Mouse (Mus musculus): ENCODE measurements around the gene Fam129b. TPM values are rescaled to one million over a fixed set of nuclear protein-coding genes. Genes with fewer than 3 reads are reported as not detected.

Gene Fam129b
- polyA plus RNA-seq, 1 experiment = 90.1 TPM

DNA sequence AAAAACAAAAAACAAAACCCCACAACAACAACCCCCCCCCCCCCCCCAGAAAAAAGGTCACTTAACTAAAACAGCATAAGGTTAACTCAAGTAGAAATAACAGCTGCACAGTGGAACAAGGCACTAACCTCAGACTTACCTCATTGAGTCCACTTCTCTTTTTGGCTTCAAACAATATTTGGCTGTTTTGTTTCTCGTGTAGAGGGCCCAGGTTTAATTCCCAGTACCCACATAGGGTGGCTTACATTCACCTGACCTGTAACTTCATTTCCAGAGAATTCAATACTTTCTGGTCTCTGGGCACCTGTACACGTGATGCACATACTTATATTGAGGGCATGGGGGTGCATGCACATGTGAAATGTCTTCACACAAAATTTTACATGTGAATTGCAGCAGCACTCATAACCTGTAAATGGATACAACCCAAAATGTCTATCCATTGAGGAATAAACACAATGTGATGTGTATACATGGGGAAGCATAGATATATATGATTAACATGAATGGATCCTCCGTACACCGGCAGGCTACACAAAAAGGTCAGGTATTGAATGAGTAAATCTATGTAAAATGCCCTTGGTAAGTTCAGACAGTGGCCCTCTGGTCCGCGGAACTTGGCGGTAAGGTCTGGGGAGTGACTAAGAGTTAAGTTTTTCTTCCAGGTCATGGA, 89.7 kb downstream of the Fam129b start:
- H3K4me1 ChIP-seq (ENCODE audit: control insufficient read depth, insufficient read depth, low read length) = peaks cover 38% of the 10 kb centered on the region
- peak overlapping the region; percentile 97 for H3K27ac ChIP-seq (ENCODE audit: insufficient read depth, low read depth, low read length)
- peak overlapping the region; percentile 80; the same call in 1 of the 2 replicates for H3K4me3 ChIP-seq (ENCODE audit: insufficient read depth, low read length)

DNA sequence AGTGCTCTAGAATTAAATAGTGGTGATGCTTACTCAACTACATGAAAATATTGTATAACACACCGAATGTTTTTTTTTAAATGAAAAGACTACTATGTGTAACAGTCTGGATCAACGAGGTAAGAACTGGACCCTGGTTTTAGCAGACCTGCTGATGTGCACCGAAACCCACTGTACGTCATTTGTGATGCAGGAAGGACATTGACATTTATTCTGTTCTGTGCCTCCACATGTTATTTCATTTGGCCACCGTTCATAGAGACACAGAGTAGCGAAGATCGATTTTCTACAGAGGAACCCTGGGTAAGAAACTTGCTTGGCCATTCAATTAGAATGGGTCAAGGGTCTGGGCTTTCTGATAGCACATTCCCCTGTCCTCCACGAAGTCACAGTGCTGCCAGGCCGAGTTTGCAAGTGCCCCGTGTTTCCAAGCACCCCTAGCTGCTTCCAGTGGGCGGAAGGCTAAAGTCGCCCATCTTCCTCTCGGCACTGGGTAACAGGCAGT, 90.3 kb downstream of the Fam129b start:
- H3K4me3 ChIP-seq (ENCODE audit: insufficient read depth, low read length) = peak overlapping the region; percentile 80
- H3K4me1 ChIP-seq (ENCODE audit: control insufficient read depth, insufficient read depth, low read length) = peaks cover 38% of the 10 kb centered on the region
- no peak for TF ChIP-seq CTCF (IDR thresholded peaks at IDR 0.05; ENCODE audit: low read depth, low read length)
- no peak for TF ChIP-seq POLR2A (IDR thresholded peaks at IDR 0.05; ENCODE audit: borderline replicate concordance, low read depth, low read length)
- peak overlapping the region; percentile 97 for H3K27ac ChIP-seq (ENCODE audit: insufficient read depth, low read depth, low read length)

More for the DNA sequence above, 89.7 kb downstream of the Fam129b start:
- TF ChIP-seq POLR2A (IDR thresholded peaks at IDR 0.05; ENCODE audit: borderline replicate concordance, low read depth, low read length) (no peak), CTCF (IDR thresholded peaks at IDR 0.05; ENCODE audit: low read depth, low read length) (no peak)

DNA sequence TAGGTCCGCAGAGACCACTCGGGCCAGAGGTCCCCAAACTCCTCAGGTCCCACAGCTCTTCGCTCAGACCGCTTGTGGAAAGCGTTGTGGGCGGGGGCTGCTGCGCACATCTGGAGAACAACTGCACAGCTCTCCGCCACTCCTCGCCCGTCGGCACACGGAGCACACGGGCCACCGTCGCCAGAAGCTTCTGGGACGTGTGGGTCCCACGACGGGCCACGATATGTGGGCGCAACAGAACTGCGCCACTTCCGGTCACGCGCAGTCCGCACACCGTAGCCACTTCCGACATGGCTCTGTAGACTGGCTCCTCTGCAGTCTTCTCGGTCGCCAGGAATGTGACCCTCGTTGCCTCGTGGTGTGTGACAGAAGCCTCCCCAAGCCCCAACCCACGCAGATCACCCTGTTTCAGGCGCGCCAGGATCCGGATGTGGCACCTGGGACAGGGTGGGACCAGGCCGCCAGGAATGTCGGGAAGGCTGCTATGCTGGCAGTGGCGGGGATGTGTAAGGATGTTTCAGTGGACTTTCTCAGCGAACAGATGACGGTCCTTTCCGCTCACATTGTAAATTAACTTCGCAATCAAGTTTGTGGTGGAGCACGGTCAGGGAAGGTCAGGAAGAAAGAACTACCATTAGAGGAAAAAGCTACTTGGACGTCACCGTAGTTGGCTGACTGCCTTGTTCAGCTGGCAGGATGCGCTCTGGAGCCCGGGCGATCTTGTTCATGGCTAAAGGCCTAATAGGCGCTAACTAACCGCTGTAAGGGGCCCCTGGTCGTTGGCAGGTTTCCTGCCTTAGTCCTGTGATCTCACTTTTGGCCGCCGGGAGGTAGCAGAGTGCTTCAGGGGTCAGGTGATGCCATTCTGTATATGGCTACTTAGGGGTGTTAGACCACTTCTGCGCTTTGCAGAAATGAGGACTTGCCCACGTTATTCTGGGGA, 91.0 kb downstream of the Fam129b start:
- peak overlapping the region; percentile 80 for H3K4me3 ChIP-seq (ENCODE audit: insufficient read depth, low read length)
- TF ChIP-seq CTCF (IDR thresholded peaks at IDR 0.05; ENCODE audit: low read depth, low read length) (no peak; the same call in 1 of the 2 replicates), POLR2A (IDR thresholded peaks at IDR 0.05; ENCODE audit: borderline replicate concordance, low read depth, low read length) (no peak)
- peaks cover 38% of the 10 kb centered on the region for H3K4me1 ChIP-seq (ENCODE audit: control insufficient read depth, insufficient read depth, low read length)
- peak overlapping the region; percentile 97 for H3K27ac ChIP-seq (ENCODE audit: insufficient read depth, low read depth, low read length)

DNA sequence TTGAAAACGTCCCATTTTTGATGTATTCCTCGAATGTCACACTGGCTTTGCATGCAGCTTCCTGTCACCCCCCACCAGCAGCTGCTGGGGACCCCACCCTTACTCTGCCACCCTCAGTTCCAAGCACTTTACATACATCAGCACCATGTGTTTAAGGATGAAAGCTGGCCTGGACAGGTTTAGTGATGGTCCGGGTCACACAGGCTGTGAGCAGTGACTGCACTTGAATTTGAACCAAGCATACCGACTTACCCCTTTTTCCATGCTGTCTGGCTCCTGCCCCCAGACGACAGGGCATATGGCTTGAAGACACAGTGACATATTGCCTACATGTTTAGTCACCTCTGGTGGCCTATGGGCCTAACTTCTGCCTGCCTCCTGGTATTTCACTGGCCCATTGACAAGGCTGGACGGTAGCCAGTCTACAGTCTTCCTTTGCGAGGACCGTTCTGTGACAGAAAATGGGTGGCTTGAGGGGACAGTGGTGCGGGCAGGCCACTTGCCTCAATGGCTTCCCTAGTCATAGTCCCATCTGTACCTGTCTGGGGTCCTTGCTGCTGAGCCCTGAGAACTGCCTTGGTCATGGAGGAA, 92.2 kb downstream of the Fam129b start:
- H3K27ac ChIP-seq (ENCODE audit: insufficient read depth, low read depth, low read length) = peak overlapping the region; percentile 97
- TF ChIP-seq CTCF (IDR thresholded peaks at IDR 0.05; ENCODE audit: low read depth, low read length) (no peak), POLR2A (IDR thresholded peaks at IDR 0.05; ENCODE audit: borderline replicate concordance, low read depth, low read length) (no peak)
- H3K4me3 ChIP-seq (ENCODE audit: insufficient read depth, low read length) = peak overlapping the region; percentile 80
- peaks cover 38% of the 10 kb centered on the region for H3K4me1 ChIP-seq (ENCODE audit: control insufficient read depth, insufficient read depth, low read length)

DNA sequence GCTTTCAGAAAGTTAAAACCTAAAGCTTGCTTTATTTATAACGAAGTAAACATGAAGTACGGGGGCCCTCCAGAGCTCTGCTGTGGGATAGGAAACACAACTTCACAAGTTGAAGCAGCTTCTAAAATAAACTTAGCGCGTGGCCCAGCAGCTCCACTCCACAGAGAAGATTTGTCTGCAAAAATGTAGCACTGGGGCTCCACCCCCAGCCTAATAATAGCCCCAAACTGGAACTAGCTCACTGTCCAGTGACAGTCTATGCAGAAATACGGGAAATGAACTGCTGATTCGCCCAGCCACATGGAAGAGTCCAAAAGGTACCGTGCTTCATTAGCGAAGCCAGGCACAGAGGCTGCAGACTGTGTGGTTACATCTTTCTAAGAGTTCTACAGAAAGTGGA, 93.4 kb downstream of the Fam129b start:
- peaks cover 35% of the 10 kb centered on the region for H3K4me1 ChIP-seq (ENCODE audit: control insufficient read depth, insufficient read depth, low read length)
- H3K27ac ChIP-seq (ENCODE audit: insufficient read depth, low read depth, low read length) = peak overlapping the region; percentile 97
- H3K4me3 ChIP-seq (ENCODE audit: insufficient read depth, low read length) = peak overlapping the region; percentile 44
- TF ChIP-seq POLR2A (IDR thresholded peaks at IDR 0.05; ENCODE audit: borderline replicate concordance, low read depth, low read length) (no peak), CTCF (IDR thresholded peaks at IDR 0.05; ENCODE audit: low read depth, low read length) (no peak)

DNA sequence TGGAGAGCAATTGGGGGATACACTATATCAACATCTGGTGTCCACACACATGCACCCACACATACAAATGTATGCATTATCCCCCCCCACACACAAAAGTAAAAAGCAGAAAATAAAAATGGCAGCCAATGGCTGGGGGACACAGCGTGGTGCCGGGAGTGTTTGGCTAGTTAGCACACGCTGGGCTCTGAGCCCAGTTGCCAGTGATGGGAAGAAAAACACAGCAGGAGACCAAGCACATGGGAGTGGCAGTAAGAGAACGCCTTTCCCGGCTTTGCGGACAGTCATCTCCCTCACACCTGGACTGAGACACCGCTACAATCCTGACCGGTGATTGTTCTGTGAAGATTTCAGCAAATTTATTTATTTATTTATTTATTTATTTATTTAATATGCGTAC, 95.3 kb downstream of the Fam129b start:
- no peak for TF ChIP-seq POLR2A (IDR thresholded peaks at IDR 0.05; ENCODE audit: borderline replicate concordance, low read depth, low read length)
- TF ChIP-seq CTCF (IDR thresholded peaks at IDR 0.05; ENCODE audit: low read depth, low read length) = no peak
- Histone ChIP-seq H3K4me3 (ENCODE audit: insufficient read depth, low read length) (no peak overlapping the region), H3K4me1 (ENCODE audit: control insufficient read depth, insufficient read depth, low read length) (peaks cover 27% of the 10 kb centered on the region), H3K27ac (ENCODE audit: insufficient read depth, low read depth, low read length) (no peak overlapping the region)

DNA sequence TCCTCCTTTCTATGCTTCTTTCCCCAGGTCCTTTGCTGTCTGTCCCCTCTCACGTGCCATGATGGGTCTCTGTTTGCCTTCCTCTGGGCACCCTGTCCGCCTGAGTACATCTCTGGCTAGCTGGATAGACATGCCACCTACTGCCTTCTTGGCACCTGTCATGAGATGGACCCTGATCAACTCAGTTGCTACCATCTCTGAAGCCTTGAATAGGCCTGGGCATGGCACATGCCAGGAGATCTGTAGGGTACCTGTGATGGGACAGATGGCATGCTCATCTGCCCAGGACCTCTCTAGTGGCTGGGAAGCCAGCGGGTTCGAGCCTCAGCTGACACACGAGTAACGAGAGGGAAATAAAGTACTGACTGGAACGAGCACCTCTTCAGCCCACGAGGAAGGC, 98.3 kb downstream of the Fam129b start:
- TF ChIP-seq POLR2A (IDR thresholded peaks at IDR 0.05; ENCODE audit: borderline replicate concordance, low read depth, low read length) (no peak), CTCF (IDR thresholded peaks at IDR 0.05; ENCODE audit: low read depth, low read length) (no peak)
- Histone ChIP-seq H3K27ac (ENCODE audit: insufficient read depth, low read depth, low read length) (no peak overlapping the region), H3K4me1 (ENCODE audit: control insufficient read depth, insufficient read depth, low read length) (peaks cover 13% of the 10 kb centered on the region), H3K4me3 (ENCODE audit: insufficient read depth, low read length) (no peak overlapping the region)

Other genes with a start within 250 kb of the Fam129b start
- 45.4 and 46.2 TPM in 2 replicates for gene Eng, start 229.5 kb upstream of the Fam129b start, polyA plus RNA-seq (2012; ENCODE audit: insufficient read depth, insufficient read length, missing spikeins)
- gene Fpgs, start 172.0 kb upstream of the Fam129b start, polyA plus RNA-seq (2012; ENCODE audit: insufficient read depth, insufficient read length, missing spikeins) = 4.3 and 5.1 TPM in 2 replicates
- gene Cdk9, start 163.0 kb upstream of the Fam129b start, polyA plus RNA-seq (2012; ENCODE audit: insufficient read depth, insufficient read length, missing spikeins) = 192 and 210 TPM in 2 replicates
- gene Sh2d3c, start 155.1 kb upstream of the Fam129b start, polyA plus RNA-seq (2012; ENCODE audit: insufficient read depth, insufficient read length, missing spikeins) = 19.3 and 22.0 TPM in 2 replicates
- not detected in 2 replicates for gene 6330409D20Rik, start 135.1 kb upstream of the Fam129b start, polyA plus RNA-seq (2012; ENCODE audit: insufficient read depth, insufficient read length, missing spikeins)
- 32.1 and 33.9 TPM in 2 replicates for gene Tor2a, start 118.9 kb upstream of the Fam129b start, polyA plus RNA-seq (2012; ENCODE audit: insufficient read depth, insufficient read length, missing spikeins)
- not detected in 2 replicates for gene Ttc16, start 100.5 kb upstream of the Fam129b start, polyA plus RNA-seq (2012; ENCODE audit: insufficient read depth, insufficient read length, missing spikeins)
- gene Ptrh1, start 100.3 kb upstream of the Fam129b start, polyA plus RNA-seq (2012; ENCODE audit: insufficient read depth, insufficient read length, missing spikeins) = 3.2 and 5.5 TPM in 2 replicates
- not detected in 2 replicates for gene Cfap157, start 91.7 kb upstream of the Fam129b start, polyA plus RNA-seq (2012; ENCODE audit: insufficient read depth, insufficient read length, missing spikeins)
- gene Stxbp1, start 28.9 kb upstream of the Fam129b start, polyA plus RNA-seq (2012; ENCODE audit: insufficient read depth, insufficient read length, missing spikeins) = 17.1 and 17.7 TPM in 2 replicates
- 17.4 and 23.3 TPM in 2 replicates for gene Rpl12, start 85.4 kb downstream of the Fam129b start, polyA plus RNA-seq (2012; ENCODE audit: insufficient read depth, insufficient read length, missing spikeins)
- gene Lrsam1, start 85.5 kb downstream of the Fam129b start, polyA plus RNA-seq (2012; ENCODE audit: insufficient read depth, insufficient read length, missing spikeins) = 12.0 and 13.2 TPM in 2 replicates
- 20.7 and 23.4 TPM in 2 replicates for gene Slc2a8, start 106.0 kb downstream of the Fam129b start, polyA plus RNA-seq (2012; ENCODE audit: insufficient read depth, insufficient read length, missing spikeins)

Measured in bone marrow macrophage, adult 2 months (primary cell).